ENCODE assay signal across 29 mouse cellular contexts in genomic region chr8:93488743-93489142, GRCm38 (mm10). TPM values are rescaled to one million over a fixed set of nuclear protein-coding genes. Genes with fewer than 3 reads are reported as not detected.
DNase-seq lines count a peak whose midpoint lies in the region; ATAC-seq and TF ChIP-seq lines count a peak whose summit lies in the region.
"Had no signal": no experiment of that assay in that cellular context is flagged by ENCODE, and none has a peak within 500 bp of the region (broad histone marks: within the 10 kb centered on the region; RNA-seq: fewer than 3 reads in every experiment).

No protein-coding gene starts in this region.

- H3K27ac ChIP-seq in lung, embryonic 15.5 days = peak overlapping the region; percentile 33; the same call in 1 of the 2 replicates
- H3K27ac ChIP-seq in midbrain, embryonic 11.5 days (ENCODE audit: low read depth, low read length) = 0 out of 2 replicates have a peak overlapping the region, but pooled peaks have one; percentile 17
- no peak overlapping the region for H3K27ac ChIP-seq in midbrain, postnatal 0 days (ENCODE audit: low read depth, low read length)
- H3K27ac ChIP-seq in stomach, postnatal 0 days (replicated peaks) = no peak overlapping the region
- no peak overlapping the region for H3K27ac ChIP-seq in heart, embryonic 10.5 days
- H3K27ac ChIP-seq: forebrain, embryonic 10.5 days; heart, embryonic 13.5 days; hindbrain, embryonic 14.5 days; hindbrain, postnatal 0 days had no signal

- peak; percentile 4 for DNase-seq in embryo, embryonic 9.5 days (ENCODE audit: extremely low spot score)
- DNase-seq in embryo, embryonic 11 days = no peak
- no peak for DNase-seq in lung, postnatal 10 days
- peak; percentile 81 for DNase-seq in midbrain, embryonic 11.5 days (ENCODE audit: low spot score, missing footprints)
- no peak for DNase-seq in midbrain, postnatal 0 days (ENCODE audit: low spot score)
- DNase-seq in stomach, postnatal 0 days (ENCODE audit: low spot score) = peak; percentile 15
- no peak for DNase-seq in heart, embryonic 10.5 days (ENCODE audit: low spot score)
- DNase-seq: adrenal gland, postnatal 10 days; adrenal gland, postnatal 36 days; cerebellum, adult 18-20 months; cerebellum, adult 9-10 months; cerebellum, postnatal 25 days; gastrocnemius, postnatal 25 days; heart, adult 18-20 months; heart, postnatal 14 days; heart, postnatal 4 days had no signal

- no peak overlapping the region for H3K4me3 ChIP-seq in lung, embryonic 15.5 days
- no peak overlapping the region for H3K4me3 ChIP-seq in midbrain, embryonic 11.5 days (ENCODE audit: low read depth, low read length)
- H3K4me3 ChIP-seq in midbrain, postnatal 0 days (ENCODE audit: low read depth, low read length) = no peak overlapping the region
- H3K4me3 ChIP-seq in stomach, postnatal 0 days (ENCODE audit: low read depth, low read length) = no peak overlapping the region
- H3K4me3 ChIP-seq in heart, embryonic 10.5 days = no peak overlapping the region
- H3K4me3 ChIP-seq: forebrain, embryonic 10.5 days; heart, embryonic 13.5 days had no signal

- ATAC-seq in lung, embryonic 15.5 days (ENCODE audit: borderline replicate concordance, extremely low read depth, low FRiP score, low TSS enrichment) = no peak
- ATAC-seq in midbrain, embryonic 11.5 days (ENCODE audit: low FRiP score) = 0 out of 2 replicates have a peak, but pooled peaks have one; percentile 33
- no peak for ATAC-seq in midbrain, postnatal 0 days (ENCODE audit: low FRiP score)
- ATAC-seq in stomach, postnatal 0 days (ENCODE audit: low FRiP score, low TSS enrichment) = no peak
- ATAC-seq: activated CD4-positive, CD25-positive, alpha-beta regulatory T cell, adult 4 months; forebrain, embryonic 14.5 days; hindbrain, postnatal 0 days; inflammation-experienced regulatory T-cells, adult 6 months; Patski had no signal

- no peak overlapping the region for H3K4me2 ChIP-seq in lung, embryonic 15.5 days
- no peak overlapping the region for H3K4me2 ChIP-seq in midbrain, embryonic 11.5 days
- H3K4me2 ChIP-seq in midbrain, postnatal 0 days (ENCODE audit: low read depth, low read length, poor library complexity, severe bottlenecking) = no peak overlapping the region
- H3K4me2 ChIP-seq in stomach, postnatal 0 days (replicated peaks; ENCODE audit: low read depth) = no peak overlapping the region
- H3K4me2 ChIP-seq: heart, embryonic 13.5 days; hindbrain, embryonic 14.5 days had no signal

- H3K27me3 ChIP-seq in lung, embryonic 15.5 days = no peaks in the 10 kb centered on the region
- no peaks in the 10 kb centered on the region for H3K27me3 ChIP-seq in midbrain, embryonic 11.5 days (ENCODE audit: control insufficient read depth, insufficient read depth, low read length)
- H3K27me3 ChIP-seq in midbrain, postnatal 0 days (ENCODE audit: insufficient read depth, low read length) = no peaks in the 10 kb centered on the region
- no peaks in the 10 kb centered on the region for H3K27me3 ChIP-seq in stomach, postnatal 0 days (ENCODE audit: control insufficient read depth, insufficient read depth, low read length)
- peaks cover 4% of the 10 kb centered on the region; the same call in 1 of the 2 replicates for H3K27me3 ChIP-seq in heart, embryonic 10.5 days (ENCODE audit: insufficient read depth, poor library complexity, severe bottlenecking)
- H3K27me3 ChIP-seq: heart, embryonic 13.5 days; Patski had no signal

- no peak overlapping the region for H3K9ac ChIP-seq in lung, embryonic 15.5 days
- H3K9ac ChIP-seq in midbrain, embryonic 11.5 days (ENCODE audit: low read length) = no peak overlapping the region
- no peak overlapping the region for H3K9ac ChIP-seq in midbrain, postnatal 0 days (replicated peaks; ENCODE audit: low read length, poor library complexity, severe bottlenecking)
- no peak overlapping the region for H3K9ac ChIP-seq in stomach, postnatal 0 days (ENCODE audit: low read length)
- H3K9ac ChIP-seq: heart, embryonic 13.5 days; hindbrain, embryonic 14.5 days had no signal

- H3K36me3 ChIP-seq in lung, embryonic 15.5 days = no peaks in the 10 kb centered on the region
- H3K36me3 ChIP-seq in midbrain, embryonic 11.5 days (ENCODE audit: control insufficient read depth, insufficient read depth, low read length) = no peaks in the 10 kb centered on the region
- no peaks in the 10 kb centered on the region for H3K36me3 ChIP-seq in midbrain, postnatal 0 days (ENCODE audit: insufficient read depth, low read length)
- no peaks in the 10 kb centered on the region for H3K36me3 ChIP-seq in stomach, postnatal 0 days (ENCODE audit: control insufficient read depth, insufficient read depth, low read length)
- H3K36me3 ChIP-seq in heart, embryonic 10.5 days = no peaks in the 10 kb centered on the region
- H3K36me3 ChIP-seq: forebrain, embryonic 10.5 days; heart, embryonic 13.5 days had no signal

- no peaks in the 10 kb centered on the region for H3K9me3 ChIP-seq in lung, embryonic 15.5 days
- H3K9me3 ChIP-seq in midbrain, embryonic 11.5 days (ENCODE audit: control insufficient read depth, low read length) = no peaks in the 10 kb centered on the region
- no peaks in the 10 kb centered on the region for H3K9me3 ChIP-seq in midbrain, postnatal 0 days (ENCODE audit: low read length)
- H3K9me3 ChIP-seq in stomach, postnatal 0 days (ENCODE audit: control insufficient read depth, low read length) = no peaks in the 10 kb centered on the region
- no peaks in the 10 kb centered on the region for H3K9me3 ChIP-seq in heart, embryonic 10.5 days
- H3K9me3 ChIP-seq: forebrain, embryonic 10.5 days; heart, embryonic 13.5 days had no signal

- H3K4me1 ChIP-seq in lung, embryonic 15.5 days = no peaks in the 10 kb centered on the region
- peaks cover 14% of the 10 kb centered on the region for H3K4me1 ChIP-seq in midbrain, embryonic 11.5 days (ENCODE audit: control insufficient read depth, insufficient read depth, low read length)
- no peaks in the 10 kb centered on the region for H3K4me1 ChIP-seq in midbrain, postnatal 0 days (ENCODE audit: insufficient read depth, low read length)
- no peaks in the 10 kb centered on the region for H3K4me1 ChIP-seq in stomach, postnatal 0 days (replicated peaks; ENCODE audit: control insufficient read depth, insufficient read depth)
- no peaks in the 10 kb centered on the region for H3K4me1 ChIP-seq in heart, embryonic 10.5 days
- H3K4me1 ChIP-seq: heart, embryonic 13.5 days had no signal

- no peak for TF ChIP-seq EP300 in stomach, postnatal 0 days (optimal IDR thresholded peaks at IDR 0.05)

- TF ChIP-seq CTCF in midbrain, postnatal 0 days (IDR thresholded peaks at IDR 0.05) = no peak
- TF ChIP-seq CTCF in stomach, postnatal 0 days (IDR thresholded peaks at IDR 0.05; ENCODE audit: low read depth) = no peak

- 14% methylated on average over 4 of the region's 4 CpGs for WGBS in lung, embryonic 15.5 days
- WGBS in midbrain, embryonic 11.5 days = 5% methylated on average over 4 of the region's 4 CpGs
- 6% methylated on average over 4 of the region's 4 CpGs for WGBS in midbrain, postnatal 0 days
- 14% methylated on average over 4 of the region's 4 CpGs for WGBS in stomach, postnatal 0 days
- 15% methylated on average over 4 of the region's 4 CpGs for WGBS in heart, embryonic 10.5 days

RNA-seq across cellular contexts. Expression of gene Ces5a, which starts 46.9 kb away (rescaled TPM):
- polyA plus RNA-seq in lung, embryonic 15.5 days (2015; fragmentation: Nextera tagmentation; extraction: Ambion mirVana) = not detected in 2 replicates
- polyA plus RNA-seq in midbrain, embryonic 11.5 days (2014; fragmentation: Nextera tagmentation; extraction: Ambion mirVana) = not detected in 2 replicates
- total RNA-seq in midbrain, postnatal 0 days (2014; rRNA removed) = 0.61 and 0.77 TPM in 2 replicates
- polyA plus RNA-seq in midbrain, postnatal 0 days (2015; fragmentation: Nextera tagmentation; extraction: Ambion mirVana) = 0.38 and 0.59 TPM in 2 replicates
- 0.41 and 0.50 TPM in 2 replicates for polyA plus RNA-seq in stomach, postnatal 0 days (2015; fragmentation: Nextera tagmentation; extraction: Ambion mirVana)
- polyA plus RNA-seq in heart, embryonic 10.5 days (2016; fragmentation: Nextera tagmentation; extraction: Ambion mirVana) = not detected in 2 replicates
- total RNA-seq: adrenal gland, postnatal 36 days; common myeloid progenitor, adult 5-6 weeks; ES-E14; heart, adult 18-20 months had no signal
- polyA plus RNA-seq: activated CD4-positive, CD25-positive, alpha-beta regulatory T cell, adult 4 months; embryonic facial prominence, embryonic 11.5 days; forebrain, embryonic 10.5 days; hindbrain, embryonic 11.5 days; Patski had no signal

Comparison
In these comparisons a context has a peak if more than half of its experiments do, and no peak if none do; other contexts are left out.
1. DNase-seq: peak in embryo, embryonic 9.5 days (single experiment), midbrain, embryonic 11.5 days (single experiment) and stomach, postnatal 0 days (single experiment); none in embryo, embryonic 11 days (single experiment), lung, postnatal 10 days (single experiment), midbrain, postnatal 0 days (single experiment) and heart, embryonic 10.5 days (single experiment).
2. H3K27ac ChIP-seq: peak in lung, embryonic 15.5 days (single experiment) and midbrain, embryonic 11.5 days (single experiment); none in midbrain, postnatal 0 days (single experiment), stomach, postnatal 0 days (single experiment) and heart, embryonic 10.5 days (single experiment).